Mouse (Mus musculus): ENCODE measurements around the gene Gp1bb. TPM values are rescaled to one million over a fixed set of nuclear protein-coding genes. Genes with fewer than 3 reads are reported as not detected.

The Gp1bb gene
- polyA plus RNA-seq, 1 experiment from 2014 or later = 1.6 TPM

GRCm38 (mm10) chr16:18630291-18630690 lies 8.1 kb upstream of the Gp1bb start:
- H3K4me3 ChIP-seq (ENCODE audit: low read depth, low read length) = peak overlapping the region; percentile 79
- no peak overlapping the region for H3K27ac ChIP-seq (ENCODE audit: low read depth, low read length)
- H3K27me3 ChIP-seq (replicated peaks; ENCODE audit: control insufficient read depth, insufficient read depth, low read length) = no peaks in the 10 kb centered on the region
- H3K9me3 ChIP-seq (ENCODE audit: control insufficient read depth) = no peaks in the 10 kb centered on the region
- H3K4me1 ChIP-seq (replicated peaks; ENCODE audit: control insufficient read depth, insufficient read depth, low read length) = peaks cover 17% of the 10 kb centered on the region
- peak overlapping the region; percentile 67; the same call in 1 of the 2 replicates for H3K9ac ChIP-seq (ENCODE audit: low read depth, low read length)
- no peaks in the 10 kb centered on the region; the same call in 1 of the 2 replicates for H3K36me3 ChIP-seq (ENCODE audit: control insufficient read depth, insufficient read depth)
- WGBS = 49% methylated on average over 5 of the region's 5 CpGs
- ATAC-seq = no peak
- no peak for TF ChIP-seq CTCF (IDR thresholded peaks at IDR 0.05; ENCODE audit: low read depth)
- peak overlapping the region; percentile 93 for H3K4me2 ChIP-seq (replicated peaks; ENCODE audit: low read depth)

GRCm38 (mm10) chr16:18629390-18630231 lies 7.4 kb upstream of the Gp1bb start, which contains the start of gene Sept5:
Sept5 (minus strand) TSS chr16:18629954.
- H3K4me2 ChIP-seq (replicated peaks; ENCODE audit: low read depth) = peak within 1 kb of the TSS; percentile 93
- no peaks in the 10 kb centered on the region for H3K9me3 ChIP-seq (ENCODE audit: control insufficient read depth)
- no peak for TF ChIP-seq CTCF (IDR thresholded peaks at IDR 0.05; ENCODE audit: low read depth)
- peak within 1 kb of the TSS; percentile 50 for H3K27ac ChIP-seq (ENCODE audit: low read depth, low read length)
- H3K9ac ChIP-seq (ENCODE audit: low read depth, low read length) = peak within 1 kb of the TSS; percentile 67
- H3K4me1 ChIP-seq (replicated peaks; ENCODE audit: control insufficient read depth, insufficient read depth, low read length) = peaks cover 17% of the 10 kb centered on the region
- peaks cover 5% of the 10 kb centered on the region; the same call in 1 of the 2 replicates for H3K27me3 ChIP-seq (replicated peaks; ENCODE audit: control insufficient read depth, insufficient read depth, low read length)
- ATAC-seq = peak; percentile 50
- under 1% methylated on average over 69 of the region's 93 CpGs for WGBS
- H3K36me3 ChIP-seq (ENCODE audit: control insufficient read depth, insufficient read depth) = peaks cover 6% of the 10 kb centered on the region; the same call in 1 of the 2 replicates
- H3K4me3 ChIP-seq (ENCODE audit: low read depth, low read length) = peak within 1 kb of the TSS; percentile 79

- peaks cover 5% of the 10 kb centered on the region; the same call in 1 of the 2 replicates for H3K27me3 ChIP-seq (replicated peaks; ENCODE audit: control insufficient read depth, insufficient read depth, low read length)
- H3K36me3 ChIP-seq (ENCODE audit: control insufficient read depth, insufficient read depth) = peaks cover 13% of the 10 kb centered on the region; the same call in 1 of the 2 replicates
- 0 out of 2 replicates have a peak overlapping the region, but pooled peaks have one; percentile 50 for H3K27ac ChIP-seq (ENCODE audit: low read depth, low read length)
- H3K4me1 ChIP-seq (replicated peaks; ENCODE audit: control insufficient read depth, insufficient read depth, low read length) = peaks cover 17% of the 10 kb centered on the region
- H3K4me2 ChIP-seq (replicated peaks; ENCODE audit: low read depth) = peak overlapping the region; percentile 93
- peak overlapping the region; percentile 67; the same call in 1 of the 2 replicates for H3K9ac ChIP-seq (ENCODE audit: low read depth, low read length)
- ATAC-seq = no peak
- H3K4me3 ChIP-seq (ENCODE audit: low read depth, low read length) = peak overlapping the region; percentile 79
- 42% methylated on average over 2 of the region's 2 CpGs for WGBS
- no peak for TF ChIP-seq CTCF (IDR thresholded peaks at IDR 0.05; ENCODE audit: low read depth)
- H3K9me3 ChIP-seq (ENCODE audit: control insufficient read depth) = no peaks in the 10 kb centered on the region
Observed at GRCm38 (mm10) chr16:18628948-18629340, 6.7 kb upstream of the Gp1bb start.

GRCm38 (mm10) chr16:18628206-18628947 lies 6.2 kb upstream of the Gp1bb start:
- Histone ChIP-seq H3K4me3 (ENCODE audit: low read depth, low read length) (peak overlapping the region; percentile 79), H3K9ac (ENCODE audit: low read depth, low read length) (0 out of 2 replicates have a peak overlapping the region, but pooled peaks have one; percentile 67), H3K27me3 (replicated peaks; ENCODE audit: control insufficient read depth, insufficient read depth, low read length) (peaks cover 5% of the 10 kb centered on the region; the same call in 1 of the 2 replicates), H3K4me2 (replicated peaks; ENCODE audit: low read depth) (peak overlapping the region; percentile 93), H3K9me3 (ENCODE audit: control insufficient read depth) (no peaks in the 10 kb centered on the region), H3K36me3 (ENCODE audit: control insufficient read depth, insufficient read depth) (peaks cover 18% of the 10 kb centered on the region; the same call in 1 of the 2 replicates), H3K4me1 (replicated peaks; ENCODE audit: control insufficient read depth, insufficient read depth, low read length) (peaks cover 17% of the 10 kb centered on the region), H3K27ac (ENCODE audit: low read depth, low read length) (peak overlapping the region; percentile 28; the same call in 1 of the 2 replicates)
- 41% methylated on average over 7 of the region's 7 CpGs for WGBS
- TF ChIP-seq CTCF (IDR thresholded peaks at IDR 0.05; ENCODE audit: low read depth) = no peak
- peak; percentile 23; the same call in 1 of the 2 replicates for ATAC-seq

GRCm38 (mm10) chr16:18627163-18627562 lies 5.0 kb upstream of the Gp1bb start:
- Histone ChIP-seq H3K4me3 (ENCODE audit: low read depth, low read length) (no peak overlapping the region), H3K4me2 (replicated peaks; ENCODE audit: low read depth) (peak overlapping the region; percentile 93), H3K9ac (ENCODE audit: low read depth, low read length) (no peak overlapping the region), H3K27me3 (replicated peaks; ENCODE audit: control insufficient read depth, insufficient read depth, low read length) (peaks cover 12% of the 10 kb centered on the region), H3K36me3 (ENCODE audit: control insufficient read depth, insufficient read depth) (peaks cover 30% of the 10 kb centered on the region), H3K27ac (ENCODE audit: low read depth, low read length) (no peak overlapping the region), H3K9me3 (ENCODE audit: control insufficient read depth) (no peaks in the 10 kb centered on the region), H3K4me1 (replicated peaks; ENCODE audit: control insufficient read depth, insufficient read depth, low read length) (peaks cover 17% of the 10 kb centered on the region)
- no peak for ATAC-seq
- TF ChIP-seq CTCF (IDR thresholded peaks at IDR 0.05; ENCODE audit: low read depth) = no peak
- 50% methylated on average over 3 of the region's 3 CpGs for WGBS
